Mouse (Mus musculus): Measurements from ENCODE around the gene Sipa1.
A peak's percentile ranks its signal among the peaks of the same experiment; 100 is the strongest.

Sipa1 gene

GRCm38 (mm10) chr19:5686437-5686836 lies 22.9 kb upstream of the Sipa1 start:
- DNase-seq (ENCODE audit: low spot score), result no peak

GRCm38 (mm10) chr19:5685861-5686260 lies 22.4 kb upstream of the Sipa1 start:
- DNase-seq (ENCODE audit: low spot score), result no peak

- DNase-seq (ENCODE audit: low spot score), result no peak
Measured at GRCm38 (mm10) chr19:5685431-5685830, 21.9 kb upstream of the Sipa1 start.

GRCm38 (mm10) chr19:5684985-5685384 lies 21.5 kb upstream of the Sipa1 start:
- DNase-seq (ENCODE audit: low spot score), result no peak

- DNase-seq (ENCODE audit: low spot score), result no peak
Measured at GRCm38 (mm10) chr19:5684236-5684635, 20.7 kb upstream of the Sipa1 start.

GRCm38 (mm10) chr19:5680432-5680831 lies 16.9 kb upstream of the Sipa1 start:
- DNase-seq (ENCODE audit: low spot score), result no peak

GRCm38 (mm10) chr19:5668372-5668771 lies 4.9 kb upstream of the Sipa1 start:
- DNase-seq (ENCODE audit: low spot score), result no peak

GRCm38 (mm10) chr19:5666386-5666785 lies 2.9 kb upstream of the Sipa1 start:
- no peak for DNase-seq (ENCODE audit: low spot score)

- no peak for DNase-seq (ENCODE audit: low spot score)
Measured at GRCm38 (mm10) chr19:5665465-5665864, 2.0 kb upstream of the Sipa1 start.

GRCm38 (mm10) chr19:5664669-5665257 lies 1.3 kb upstream of the Sipa1 start:
- no peak for DNase-seq (ENCODE audit: low spot score)

- no peak for DNase-seq (ENCODE audit: low spot score)
Measured at GRCm38 (mm10) chr19:5662310-5662709, 1.2 kb downstream of the Sipa1 start.

GRCm38 (mm10) chr19:5660942-5661751 lies 2.4 kb downstream of the Sipa1 start:
- no peak for DNase-seq (ENCODE audit: low spot score)

GRCm38 (mm10) chr19:5654720-5655298 lies 8.7 kb downstream of the Sipa1 start:
- no peak for DNase-seq (ENCODE audit: low spot score)

- DNase-seq (ENCODE audit: low spot score), result no peak
Measured at GRCm38 (mm10) chr19:5653969-5654719, 9.4 kb downstream of the Sipa1 start.

GRCm38 (mm10) chr19:5652570-5652969 lies 10.9 kb downstream of the Sipa1 start:
- no peak for DNase-seq (ENCODE audit: low spot score)

- DNase-seq (ENCODE audit: low spot score), result no peak
Measured at GRCm38 (mm10) chr19:5651502-5652274, 11.8 kb downstream of the Sipa1 start.

GRCm38 (mm10) chr19:5649298-5649741 lies 14.2 kb downstream of the Sipa1 start:
- DNase-seq (ENCODE audit: low spot score), result no peak

GRCm38 (mm10) chr19:5648401-5649297 lies 14.9 kb downstream of the Sipa1 start:
- peak; percentile 71 for DNase-seq (ENCODE audit: low spot score)

GRCm38 (mm10) chr19:5647791-5648190 lies 15.7 kb downstream of the Sipa1 start:
- DNase-seq (ENCODE audit: low spot score), result no peak

- DNase-seq (ENCODE audit: low spot score), result no peak
Measured at GRCm38 (mm10) chr19:5646731-5647330, 16.7 kb downstream of the Sipa1 start.

Data from urinary bladder, postnatal 25 days (tissue).